Mouse (Mus musculus): ENCODE measurements around the gene Nol12. TPM values are rescaled to one million over a fixed set of nuclear protein-coding genes. Genes with fewer than 3 reads are reported as not detected.
A peak's percentile ranks its signal among the peaks of the same experiment; 100 is the strongest.

Gene Nol12
- polyA plus RNA-seq, 1 experiment = 37.4 TPM

GRCm38 (mm10) chr15:78915660-78916017, 19.1 kb upstream of the Nol12 start:
- DNase-seq (ENCODE audit: extremely low spot score in 1 of 2, low spot score in 1 of 2) = peak; percentile 77 to 88

- peak in 1 of 2 experiments; percentile 57 for DNase-seq (ENCODE audit: extremely low spot score in 1 of 2, low spot score in 1 of 2)
Measured at GRCm38 (mm10) chr15:78916052-78916826, 18.5 kb upstream of the Nol12 start.

GRCm38 (mm10) chr15:78918126-78918525, 16.6 kb upstream of the Nol12 start:
- no peak for DNase-seq (ENCODE audit: extremely low spot score in 1 of 2, low spot score in 1 of 2)

GRCm38 (mm10) chr15:78919914-78920313, 14.8 kb upstream of the Nol12 start:
- DNase-seq (ENCODE audit: extremely low spot score in 1 of 2, low spot score in 1 of 2) = no peak

GRCm38 (mm10) chr15:78922700-78923099, 12.0 kb upstream of the Nol12 start:
- no peak for DNase-seq (ENCODE audit: extremely low spot score in 1 of 2, low spot score in 1 of 2)

- DNase-seq (ENCODE audit: extremely low spot score in 1 of 2, low spot score in 1 of 2) = no peak
Measured at GRCm38 (mm10) chr15:78923585-78923984, 11.1 kb upstream of the Nol12 start.

GRCm38 (mm10) chr15:78925129-78925528, 9.6 kb upstream of the Nol12 start:
- DNase-seq (ENCODE audit: extremely low spot score in 1 of 2, low spot score in 1 of 2) = no peak

- peak in 1 of 2 experiments; percentile 55 for DNase-seq (ENCODE audit: extremely low spot score in 1 of 2, low spot score in 1 of 2)
Measured at GRCm38 (mm10) chr15:78926021-78926919, 8.5 kb upstream of the Nol12 start, which contains the start of gene Lgals1. Lgals1 (plus strand) TSS chr15:78926725.

- no peak for DNase-seq (ENCODE audit: extremely low spot score in 1 of 2, low spot score in 1 of 2)
Measured at GRCm38 (mm10) chr15:78927021-78927787, 7.5 kb upstream of the Nol12 start.

- DNase-seq (ENCODE audit: extremely low spot score in 1 of 2, low spot score in 1 of 2) = peak in 1 of 2 experiments; percentile 58
Measured at GRCm38 (mm10) chr15:78927788-78928457, 6.8 kb upstream of the Nol12 start.

GRCm38 (mm10) chr15:78928539-78928938, 6.2 kb upstream of the Nol12 start:
- DNase-seq (ENCODE audit: extremely low spot score in 1 of 2, low spot score in 1 of 2) = no peak

GRCm38 (mm10) chr15:78930192-78930706, 4.5 kb upstream of the Nol12 start:
- DNase-seq (ENCODE audit: extremely low spot score in 1 of 2, low spot score in 1 of 2) = no peak

GRCm38 (mm10) chr15:78930801-78931426, 3.8 kb upstream of the Nol12 start:
- DNase-seq (ENCODE audit: extremely low spot score in 1 of 2, low spot score in 1 of 2) = no peak

GRCm38 (mm10) chr15:78931577-78931976, 3.2 kb upstream of the Nol12 start:
- DNase-seq (ENCODE audit: extremely low spot score in 1 of 2, low spot score in 1 of 2) = peak in 1 of 2 experiments; percentile 54

GRCm38 (mm10) chr15:78936403-78936802, 1.7 kb downstream of the Nol12 start:
- DNase-seq (ENCODE audit: extremely low spot score in 1 of 2, low spot score in 1 of 2) = no peak

- DNase-seq (ENCODE audit: extremely low spot score in 1 of 2, low spot score in 1 of 2) = no peak
Measured at GRCm38 (mm10) chr15:78937311-78937710, 2.6 kb downstream of the Nol12 start.

GRCm38 (mm10) chr15:78937963-78938362, 3.2 kb downstream of the Nol12 start:
- DNase-seq (ENCODE audit: extremely low spot score in 1 of 2, low spot score in 1 of 2) = no peak

GRCm38 (mm10) chr15:78940325-78940724, 5.6 kb downstream of the Nol12 start:
- DNase-seq (ENCODE audit: extremely low spot score in 1 of 2, low spot score in 1 of 2) = no peak

GRCm38 (mm10) chr15:78942663-78943062, 7.9 kb downstream of the Nol12 start:
- DNase-seq (ENCODE audit: extremely low spot score in 1 of 2, low spot score in 1 of 2) = peak; percentile 45 to 90

Data from frontal cortex, adult 2 months (tissue).